Mouse (Mus musculus) CD8-positive naive resting alpha-beta T cell, adult 57 days (primary cell): ENCODE results near the gene Serpini1. TPM values are rescaled to one million over a fixed set of nuclear protein-coding genes. Genes with fewer than 3 reads are reported as not detected.

Source experiments
- total RNA-seq: library from RNA; stranded (reverse); gene quantifications from one replicate; pipeline ENCODE4 v1.2.4, GENCODE M21; 2023

Serpini1 gene
- total RNA-seq: 19.2 TPM

GRCm38 (mm10) chr3:75557292-75557691 is at the start of gene Serpini1:
Gene Serpini1 (plus strand): TSS chr3:75557547.

GRCm38 (mm10) chr3:75556695-75557291 is 554 bp upstream of the Serpini1 start, which contains the start of gene Pdcd10:
Gene Pdcd10 (minus strand): TSS chr3:75556856.

Other genes starting within 250 kb of the Serpini1 start
- gene Wdr49, start 75.4 kb upstream of the Serpini1 start, total RNA-seq: 1.1 TPM
- 112 TPM for gene Pdcd10, start 691 bp upstream of the Serpini1 start, total RNA-seq
- not detected for gene Gm29133, start 190.7 kb downstream of the Serpini1 start, total RNA-seq